Mouse (Mus musculus): ENCODE measurements around the gene Sh2d7.
"Not testable (repeated sequence)": the region's sequence is repeated elsewhere in the genome, so short reads cannot be mapped to it uniquely, and the experiment has no call there.

Sh2d7 gene

DNA sequence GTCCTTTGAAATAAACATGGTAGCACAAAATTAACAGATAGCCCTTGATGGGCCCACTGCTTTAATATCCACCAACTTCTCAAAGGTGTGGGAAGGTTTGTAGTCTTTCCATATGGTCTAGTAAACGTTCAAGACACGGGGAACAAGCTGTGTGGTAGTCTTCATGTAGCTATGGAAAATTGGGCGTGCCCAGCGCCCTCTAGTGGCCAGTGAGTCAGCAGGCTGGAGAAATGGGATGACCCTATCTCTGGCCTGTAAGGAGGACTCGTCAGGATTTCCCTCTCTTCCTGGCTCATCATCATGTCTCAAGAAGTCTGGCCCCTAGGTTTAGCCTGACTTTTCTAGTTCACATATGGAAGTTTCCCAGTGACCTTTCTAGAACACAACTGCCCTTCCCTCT, 8.8 kb downstream of the Sh2d7 start:
- DNase-seq = peak; percentile 35

DNA sequence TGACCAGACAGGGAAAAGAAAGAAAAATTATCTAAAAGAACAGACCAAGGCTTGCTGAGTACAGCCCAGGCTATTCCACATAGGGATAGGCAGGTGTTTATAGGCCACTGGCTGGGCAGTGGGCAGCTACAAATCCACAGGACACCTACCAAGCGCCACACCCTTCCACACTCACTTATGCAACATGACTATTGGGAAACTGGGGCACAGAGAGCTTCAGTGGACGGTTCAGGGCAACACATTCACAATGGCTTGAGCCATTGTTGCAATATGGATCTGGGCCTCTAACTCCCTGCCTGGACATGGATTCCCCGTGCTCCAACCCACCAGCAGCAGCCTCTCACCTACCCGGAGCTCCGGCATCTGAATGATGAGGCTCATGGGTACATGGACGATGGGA, 10.6 kb downstream of the Sh2d7 start:
- DNase-seq = no peak

GRCm38 (mm10) chr9:54552409-54552808, 13.6 kb downstream of the Sh2d7 start:
- DNase-seq = peak; percentile 47

- DNase-seq = no peak
Measured at GRCm38 (mm10) chr9:54555044-54555443, 16.3 kb downstream of the Sh2d7 start.

GRCm38 (mm10) chr9:54558731-54559130, 19.9 kb downstream of the Sh2d7 start:
- no peak for DNase-seq

- DNase-seq = peak; percentile 84
Measured at GRCm38 (mm10) chr9:54559771-54560471, 21.1 kb downstream of the Sh2d7 start, which contains the start of gene Cib2. Gene Cib2 (minus strand): TSS chr9:54560218.

- no peak for DNase-seq
Measured at GRCm38 (mm10) chr9:54560831-54561601, 22.2 kb downstream of the Sh2d7 start.

- no peak for DNase-seq
Measured at GRCm38 (mm10) chr9:54566958-54567357, 28.2 kb downstream of the Sh2d7 start.

DNA sequence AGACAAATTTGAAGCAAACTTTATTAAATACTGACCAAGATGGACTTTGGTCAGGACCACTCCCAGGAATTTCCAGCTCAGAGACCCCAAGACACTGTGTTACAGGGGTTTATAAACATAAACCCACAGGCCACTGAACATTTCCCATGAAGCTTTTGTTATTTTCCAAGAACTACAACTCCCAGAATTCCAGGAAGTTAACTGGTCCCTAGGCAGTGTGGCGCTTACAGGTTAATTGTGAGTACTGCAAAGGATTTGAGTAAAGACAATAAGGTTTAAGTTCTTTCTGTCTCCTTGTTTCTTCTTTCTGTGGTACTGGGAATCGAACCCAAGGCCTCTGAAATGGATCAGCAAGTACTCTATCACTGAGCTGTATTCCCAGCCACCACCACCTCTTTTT, 29.9 kb downstream of the Sh2d7 start:
- DNase-seq = no peak

DNA sequence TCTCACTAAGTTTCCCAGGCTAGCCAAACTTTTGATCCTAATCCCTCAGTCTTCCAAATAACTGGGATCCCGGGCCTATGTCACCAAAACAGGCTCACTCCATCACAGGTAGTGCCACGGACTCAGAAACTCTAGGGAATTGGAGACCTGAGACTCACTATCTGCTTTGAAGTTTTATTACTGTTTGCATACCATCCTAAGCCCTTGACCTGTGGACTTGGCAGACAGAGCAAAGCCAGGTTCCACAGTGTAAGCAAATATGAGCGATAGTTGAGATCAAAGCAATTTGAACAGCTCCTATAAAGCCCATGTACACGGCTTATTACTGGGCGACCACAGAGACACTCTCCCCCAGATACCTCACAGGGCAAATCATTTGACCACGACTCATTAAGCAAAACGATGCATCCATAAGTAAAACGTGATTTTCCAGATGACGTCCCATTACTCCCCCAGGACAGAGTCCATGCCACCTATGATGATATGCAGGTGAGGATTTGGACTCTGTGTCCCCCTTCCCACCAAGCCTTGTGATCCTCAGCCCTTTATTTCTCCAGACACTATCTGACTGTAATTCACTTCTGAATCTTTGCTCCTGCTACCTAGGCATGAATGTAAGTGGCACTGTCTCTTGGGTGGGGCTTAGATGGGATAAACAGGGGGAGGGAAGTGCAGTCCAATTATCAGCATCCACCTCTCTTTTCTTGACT, 32.5 kb downstream of the Sh2d7 start:
- DNase-seq = no peak

- no peak for DNase-seq
Measured at GRCm38 (mm10) chr9:54583712-54584111, 44.9 kb downstream of the Sh2d7 start.

GRCm38 (mm10) chr9:54584127-54584526, 45.3 kb downstream of the Sh2d7 start:
- DNase-seq = not testable (repeated sequence)

DNA sequence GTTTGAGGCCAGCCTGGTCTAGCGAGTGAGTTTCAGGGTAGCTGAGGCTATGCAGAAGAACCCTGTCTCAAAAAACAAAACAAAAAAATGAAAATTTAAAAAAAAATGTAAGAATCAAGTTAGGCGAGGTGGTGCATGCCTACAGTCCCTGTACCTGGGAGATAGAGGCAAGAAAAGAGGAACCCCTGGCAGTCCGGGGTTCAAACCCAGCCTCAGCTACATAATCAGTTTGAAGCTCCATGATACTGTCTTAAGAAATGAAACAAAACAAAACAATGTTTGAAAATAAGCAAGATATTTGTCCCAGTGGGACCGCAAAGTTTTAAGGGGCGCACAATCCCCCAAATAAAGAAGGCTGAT, 47.0 kb downstream of the Sh2d7 start:
- no peak for DNase-seq

- DNase-seq = peak; percentile 99
Measured at GRCm38 (mm10) chr9:54586199-54587061, 47.6 kb downstream of the Sh2d7 start, which contains the start of gene Idh3a. Gene Idh3a (plus strand): TSS chr9:54586334.

- no peak for DNase-seq
Measured at GRCm38 (mm10) chr9:54587863-54588262, 49.1 kb downstream of the Sh2d7 start.

DNA sequence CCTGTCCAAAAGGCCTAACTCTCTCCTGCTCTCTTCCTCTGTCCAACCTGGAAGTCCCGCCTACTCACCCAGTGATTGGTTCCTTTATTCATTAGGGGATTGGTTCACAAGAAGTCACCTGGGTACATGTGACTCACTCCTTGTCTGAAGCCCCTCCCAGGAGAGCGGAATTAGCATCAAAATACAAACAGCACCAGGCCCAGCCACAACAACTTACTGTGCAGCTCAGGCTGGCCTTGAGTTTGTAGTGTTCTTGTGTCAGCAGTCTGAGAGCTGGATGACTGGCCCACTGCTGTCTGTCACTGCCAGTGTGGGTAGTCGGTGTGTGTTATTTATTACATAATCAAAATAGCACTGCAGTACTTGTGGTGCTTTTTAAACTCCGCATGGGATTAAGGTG, 54.9 kb downstream of the Sh2d7 start:
- not testable (repeated sequence) for DNase-seq

Measured in thymus, postnatal 14 days (tissue).